Mouse (Mus musculus): ENCODE measurements around the gene Fbxo34. TPM values are rescaled to one million over a fixed set of nuclear protein-coding genes. Genes with fewer than 3 reads are reported as not detected.
"Not testable (repeated sequence)": the region's sequence is repeated elsewhere in the genome, so short reads cannot be mapped to it uniquely, and the experiment has no call there.

The Fbxo34 gene
- total RNA-seq, 2 experiments from 2014 or later = 20.4 to 22.3 TPM

GRCm38 (mm10) chr14:47563106-47563505, 112.9 kb downstream of the Fbxo34 start:
- no peak for DNase-seq

- DNase-seq = peak; percentile 98
Observed at GRCm38 (mm10) chr14:47567962-47568652, 117.9 kb downstream of the Fbxo34 start.

- not testable (repeated sequence) for DNase-seq
Observed at GRCm38 (mm10) chr14:47570549-47570948, 120.3 kb downstream of the Fbxo34 start, which contains the start of gene Atg14. Gene Atg14 (minus strand): TSS chr14:47570649.

- DNase-seq = no peak
Observed at GRCm38 (mm10) chr14:47572707-47573106, 122.5 kb downstream of the Fbxo34 start.

- DNase-seq = no peak
Observed at GRCm38 (mm10) chr14:47574721-47575120, 124.5 kb downstream of the Fbxo34 start.

GRCm38 (mm10) chr14:47576687-47577086, 126.5 kb downstream of the Fbxo34 start:
- DNase-seq = no peak

- peak; percentile 25 for DNase-seq
Observed at GRCm38 (mm10) chr14:47578086-47578485, 127.9 kb downstream of the Fbxo34 start.

- no peak for DNase-seq
Observed at GRCm38 (mm10) chr14:47581280-47581679, 131.1 kb downstream of the Fbxo34 start.

Other genes starting within 250 kb of the Fbxo34 start
- gene Wdhd1, start 173.6 kb upstream of the Fbxo34 start, total RNA-seq (2021) = 10 to 100 TPM; 11.4 to 13.1 TPM
- 10 to 100 TPM; 17.6 to 18.2 TPM for gene Socs4, start 173.5 kb upstream of the Fbxo34 start, total RNA-seq (2021)
- gene Mapk1ip1l, start 152.2 kb upstream of the Fbxo34 start, total RNA-seq (2021) = 10 to 100 TPM; 68.9 to 73.5 TPM
- 1 to 10 TPM; 2.6 to 3.5 TPM for gene Lgals3, start 82.7 kb upstream of the Fbxo34 start, total RNA-seq (2021)
- gene Dlgap5, start 32.0 kb upstream of the Fbxo34 start, total RNA-seq (2021) = 10 to 100 TPM; 26.5 to 35.0 TPM
- 1 to 10 TPM; 6.9 to 7.0 TPM for gene Atg14, start 120.2 kb downstream of the Fbxo34 start, total RNA-seq (2021)
- gene Ktn1, start 198.0 kb downstream of the Fbxo34 start, total RNA-seq (2021) = 100 to 1,000 TPM; 154 to 156 TPM

Data from heart, postnatal 4 days (tissue).